Mouse (Mus musculus) liver, embryonic 14.5 days (tissue): ENCODE data around the gene Nipal3. TPM values are rescaled to one million over a fixed set of nuclear protein-coding genes. Genes with fewer than 3 reads are reported as not detected.

Experiments used
- ATAC-seq: fragments of 200-750 bp; cut with Nextera tagmentation; 2 replicates; pipeline ENCODE4 v1.8.0; 2017; ENCODE audit warnings: moderate number of reproducible peaks, mild to moderate bottlenecking, moderate library complexity; ENCODE audit not compliant: insufficient read depth
- DNase-seq, 3 experiments: peaks; one replicate each; pipeline ENCODE4 v3.0.0-alpha.2; 2012 to 2013; ENCODE audit warnings: low read depth in 3 of 3, low spot score in 3 of 3
- H3K27ac ChIP-seq: fragments of 300-500 bp; sonication (generic); 2 replicates; pipeline ENCODE4 v1.5.1; 2014; ENCODE audit warnings: moderate library complexity, mild to moderate bottlenecking, control low read depth, inconsistent platforms
- H3K27me3 ChIP-seq: fragments of 300-500 bp; sonication (generic); 2 replicates; pipeline ENCODE4 v1.6.1; 2014; ENCODE audit warnings: mild to moderate bottlenecking, low read length, moderate library complexity; ENCODE audit not compliant: control insufficient read depth, insufficient read depth
- H3K36me3 ChIP-seq: fragments of 300-500 bp; sonication (generic); replicated peaks from 2 replicates; pipeline ENCODE4 v1.6.1; 2014; ENCODE audit warnings: low read depth; ENCODE audit not compliant: control insufficient read depth, insufficient read depth
- H3K4me1 ChIP-seq, 2 experiments: fragments of 200-500 bp in 1 of 2; fragments of 300-500 bp in 1 of 2; sonication (generic) in 1 of 2; replicated peaks; 2 replicates each; pipeline ENCODE4 v1.6.1; 2012 to 2014; ENCODE audit warnings: antibody characterized with exemption in 1 of 2, inconsistent platforms in 1 of 2, low read length in 1 of 2; ENCODE audit not compliant: control insufficient read depth in 2 of 2, insufficient read depth in 2 of 2
- H3K4me2 ChIP-seq: fragments of 300-500 bp; sonication (generic); 2 replicates; pipeline ENCODE4 v1.6.1; 2014; ENCODE audit warnings: low read depth, mild to moderate bottlenecking, control low read depth, moderate library complexity
- H3K4me3 ChIP-seq, 2 experiments: fragments of 200-500 bp in 1 of 2; fragments of 300-500 bp in 1 of 2; sonication (generic) in 1 of 2; 2 replicates each; pipeline ENCODE4 v1.5.1; 2012 to 2014; ENCODE audit warnings: low read depth in 2 of 2, low read length in 2 of 2, mild to moderate bottlenecking in 2 of 2, control low read depth in 1 of 2, inconsistent platforms in 1 of 2, moderate library complexity in 1 of 2; ENCODE audit not compliant: insufficient read depth in 1 of 2
- H3K9ac ChIP-seq: fragments of 300-500 bp; sonication (generic); replicated peaks from 2 replicates; pipeline ENCODE4 v1.6.1; 2014; ENCODE audit warnings: mild to moderate bottlenecking, control low read depth, moderate library complexity
- H3K9me3 ChIP-seq: fragments of 300-500 bp; sonication (generic); 2 replicates; pipeline ENCODE4 v1.6.1; 2016; ENCODE audit warnings: low read length, mixed read lengths; ENCODE audit not compliant: control insufficient read depth
- CTCF ChIP-seq: IDR thresholded peaks from 2 replicates; pipeline ENCODE4 v1.5.1; 2016; ENCODE audit warnings: antibody characterized with exemption, low read depth, control low read depth
- EP300 ChIP-seq: IDR thresholded peaks from 2 replicates; pipeline ENCODE4 v1.6.1; 2016; ENCODE audit warnings: antibody characterized with exemption, low read depth
- WGBS: fragments of 180-500 bp; shearing (Covaris S2); extraction: QIAGEN DNeasy Blood & Tissue Kit; methylation state at CpG from one replicate; pipeline ENCODE4 v1.1.7; 2014; ENCODE audit not compliant: insufficient replicate concordance; 5-methylcytosine and 5-hydroxymethylcytosine counted together
- polyA plus RNA-seq, 2 experiments: library from polyadenylated mRNA; depleted of rRNA in 1 of 2; stranded (reverse) in 1 of 2; unstranded in 1 of 2; fragments of >200 nt; fragmentation: Nextera tagmentation in 1 of 2; extraction: Ambion mirVana in 1 of 2; gene quantifications; 2 replicates each; pipeline versions ENCODE4 v1.2.1 to v1.2.3; 2012 to 2014

Nipal3 gene
- polyA plus RNA-seq, 2 experiments, result 2.5 to 2.9 TPM

GRCm38 (mm10) chr4:135436291-135436690, 58.5 kb downstream of the Nipal3 start:
- no peaks in the 10 kb centered on the region for H3K27me3 ChIP-seq
- no peak for TF ChIP-seq EP300
- no peak for TF ChIP-seq CTCF
- 23% methylated on average over 13 of the region's 13 CpGs for WGBS
- H3K36me3 ChIP-seq, result no peaks in the 10 kb centered on the region
- H3K9ac ChIP-seq, result no peak overlapping the region
- DNase-seq (peak in 1 of 3 experiments; percentile 22), ATAC-seq (no peak)
- no peak overlapping the region for H3K4me3 ChIP-seq
- peaks cover 18 to 38% of the 10 kb centered on the region in 2 experiments for H3K4me1 ChIP-seq
- H3K4me2 ChIP-seq, result peak overlapping the region; percentile 14
- H3K9me3 ChIP-seq, result no peaks in the 10 kb centered on the region
- H3K27ac ChIP-seq, result no peak overlapping the region

DNA sequence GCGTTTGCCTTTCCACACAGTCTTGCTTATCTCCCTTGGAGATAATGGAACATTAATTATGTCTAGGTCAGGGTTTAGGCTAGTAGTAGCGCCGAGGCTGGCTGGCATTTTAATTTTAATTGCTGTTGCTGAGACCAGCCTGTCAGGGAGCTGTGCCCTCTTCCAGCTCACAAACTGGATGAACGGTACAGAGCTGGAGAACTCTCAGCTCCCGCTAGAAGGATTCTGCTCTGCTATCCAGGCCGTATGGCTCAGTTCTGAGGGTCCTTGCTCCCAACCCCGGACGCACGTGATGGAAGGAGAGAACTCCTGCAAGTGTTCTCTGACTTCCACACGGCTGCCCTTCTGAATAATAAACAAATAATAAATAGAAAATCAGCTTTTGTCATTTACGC, 60.4 kb downstream of the Nipal3 start:
- peak overlapping the region; percentile 89 for H3K27ac ChIP-seq
- H3K36me3 ChIP-seq, result no peaks in the 10 kb centered on the region
- H3K4me1 ChIP-seq, result peaks cover 11 to 25% of the 10 kb centered on the region in 2 experiments
- no peak for TF ChIP-seq CTCF
- no peak for TF ChIP-seq EP300
- 35% methylated on average over 11 of the region's 11 CpGs for WGBS
- H3K4me3 ChIP-seq, result peak overlapping the region; percentile 54 to 81
- ATAC-seq, result no peak
- peak overlapping the region; percentile 90 for H3K4me2 ChIP-seq
- H3K9me3 ChIP-seq, result no peaks in the 10 kb centered on the region
- DNase-seq, result no peak
- H3K9ac ChIP-seq, result peak overlapping the region; percentile 76
- H3K27me3 ChIP-seq, result no peaks in the 10 kb centered on the region

DNA sequence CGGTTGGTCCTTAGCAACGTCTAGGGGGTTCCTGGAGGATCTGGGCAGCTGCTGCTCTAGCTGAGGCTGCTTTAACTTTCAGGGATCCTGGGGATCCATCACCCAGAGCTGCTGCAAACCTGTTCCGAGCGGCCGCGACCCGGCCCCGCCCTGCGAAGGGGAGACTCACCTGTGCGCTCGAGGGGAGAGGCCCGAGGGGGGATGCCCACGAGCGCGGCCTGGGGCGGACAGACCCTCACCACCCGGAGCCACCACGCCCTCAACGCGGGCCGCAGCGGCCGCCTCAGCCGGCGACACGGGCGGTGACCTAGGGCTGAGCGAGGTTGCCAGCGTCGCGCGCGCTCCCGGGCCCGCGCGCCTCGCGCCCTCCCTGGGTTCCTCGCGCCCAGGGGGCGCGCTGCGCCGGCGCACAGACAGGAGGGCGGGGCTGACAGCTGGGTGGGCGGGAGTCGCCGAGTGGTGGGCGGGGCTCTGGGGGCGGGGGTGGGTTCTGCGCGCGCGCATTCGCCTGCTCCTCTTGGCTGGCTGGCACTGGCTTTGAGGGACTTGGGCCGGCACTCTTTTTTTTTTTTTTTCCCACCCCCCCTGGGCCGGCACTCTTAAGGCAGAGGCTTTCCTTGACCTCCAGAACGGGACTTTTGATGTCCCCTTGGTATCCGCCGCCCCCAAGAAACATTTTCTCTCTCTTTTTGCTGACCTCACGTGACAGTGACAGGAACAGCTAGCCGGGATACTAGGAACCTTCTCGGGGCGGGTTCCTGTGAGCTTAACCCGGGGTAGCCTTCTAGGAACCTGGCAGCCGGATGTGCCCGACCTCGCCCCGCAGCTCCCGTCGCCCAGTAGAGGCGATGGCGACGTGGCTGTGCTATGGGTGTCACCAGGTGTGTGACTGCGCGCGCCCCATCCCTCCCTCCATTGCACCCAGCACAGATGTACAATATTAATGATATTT, 61.1 kb downstream of the Nipal3 start, which contains the start of gene Rcan3:
Rcan3 (minus strand) TSS at position 411 of the 952 bp plus-strand sequence.
- H3K4me2 ChIP-seq, result peak within 1 kb of the TSS; percentile 90
- TF ChIP-seq EP300 (no peak), CTCF (0 out of 2 replicates have a peak, but pooled peaks have one; percentile 21)
- H3K9ac ChIP-seq, result peak within 1 kb of the TSS; percentile 86
- H3K27me3 ChIP-seq, result no peaks in the 10 kb centered on the region
- peaks cover 9 to 24% of the 10 kb centered on the region in 2 experiments for H3K4me1 ChIP-seq
- DNase-seq (peak; percentile 69 to 86 (median 77)), ATAC-seq (peak; percentile 91)
- peak within 1 kb of the TSS; percentile 57 to 81 for H3K4me3 ChIP-seq
- H3K27ac ChIP-seq, result peak within 1 kb of the TSS; percentile 89
- no peaks in the 10 kb centered on the region for H3K9me3 ChIP-seq
- no peaks in the 10 kb centered on the region for H3K36me3 ChIP-seq
- under 1% methylated on average over 72 of the region's 79 CpGs for WGBS

GRCm38 (mm10) chr4:135433086-135433442, 61.8 kb downstream of the Nipal3 start:
- peak overlapping the region; percentile 86 for H3K9ac ChIP-seq
- no peaks in the 10 kb centered on the region for H3K27me3 ChIP-seq
- H3K4me2 ChIP-seq, result peak overlapping the region; percentile 90
- H3K4me3 ChIP-seq, result peak overlapping the region; percentile 57 to 81
- H3K4me1 ChIP-seq, result peaks cover 9 to 24% of the 10 kb centered on the region in 2 experiments
- H3K36me3 ChIP-seq, result no peaks in the 10 kb centered on the region
- TF ChIP-seq CTCF (no peak), EP300 (no peak)
- DNase-seq (no peak), ATAC-seq (no peak)
- peak overlapping the region; percentile 53; the same call in 1 of the 2 replicates for H3K27ac ChIP-seq
- WGBS, result 15% methylated on average over 10 of the region's 10 CpGs
- no peaks in the 10 kb centered on the region for H3K9me3 ChIP-seq

- H3K4me1 ChIP-seq, result peaks cover 5 to 9% of the 10 kb centered on the region in 2 experiments
- H3K36me3 ChIP-seq, result no peaks in the 10 kb centered on the region
- DNase-seq (no peak), ATAC-seq (no peak)
- no peak for TF ChIP-seq CTCF
- H3K27ac ChIP-seq, result no peak overlapping the region
- H3K27me3 ChIP-seq, result no peaks in the 10 kb centered on the region
- 64% methylated on average over 8 of the region's 8 CpGs for WGBS
- H3K4me2 ChIP-seq, result no peak overlapping the region
- no peak overlapping the region; the same call in 1 of the 2 replicates for H3K9ac ChIP-seq
- no peak overlapping the region for H3K4me3 ChIP-seq
- H3K9me3 ChIP-seq, result no peaks in the 10 kb centered on the region
Measured at GRCm38 (mm10) chr4:135429990-135430760, 64.7 kb downstream of the Nipal3 start.
